Mouse (Mus musculus) forebrain, postnatal 0 days (tissue): ENCODE measurements around the gene Tnip1. TPM values are rescaled to one million over a fixed set of nuclear protein-coding genes. Genes with fewer than 3 reads are reported as not detected.

Experiments
- ATAC-seq: fragments of 200-750 bp; cut with Nextera tagmentation; 2 replicates; pipeline ENCODE4 v1.8.0; 2017; ENCODE audit warnings: mild to moderate bottlenecking, moderate library complexity
- DNase-seq: peaks from one replicate; pipeline ENCODE4 v3.0.0-alpha.2; 2015
- H3K27ac ChIP-seq: fragments of 300-500 bp; sonication (generic); 2 replicates; pipeline ENCODE4 v1.5.1; 2014; ENCODE audit warnings: low read depth, mild to moderate bottlenecking, antibody characterized with exemption, low read length, moderate library complexity, mixed read lengths
- H3K27me3 ChIP-seq: fragments of 300-500 bp; sonication (generic); 2 replicates; pipeline ENCODE4 v1.6.1; 2014; ENCODE audit warnings: mild to moderate bottlenecking, low read length, mixed read lengths; ENCODE audit not compliant: insufficient read depth
- H3K36me3 ChIP-seq: fragments of 300-500 bp; sonication (generic); 2 replicates; pipeline ENCODE4 v1.6.1; 2014; ENCODE audit warnings: mild to moderate bottlenecking, moderate library complexity; ENCODE audit not compliant: insufficient read depth
- H3K4me1 ChIP-seq: fragments of 300-500 bp; sonication (generic); 2 replicates; pipeline ENCODE4 v1.6.1; 2014; ENCODE audit warnings: antibody characterized with exemption; ENCODE audit not compliant: insufficient read depth
- H3K4me2 ChIP-seq: fragments of 300-500 bp; sonication (generic); 2 replicates; pipeline ENCODE4 v1.6.1; 2014; ENCODE audit warnings: low read depth, mild to moderate bottlenecking, moderate library complexity
- H3K4me3 ChIP-seq: fragments of 300-500 bp; sonication (generic); 2 replicates; pipeline ENCODE4 v1.5.1; 2014; ENCODE audit warnings: low read depth, low read length, mixed read lengths
- H3K9ac ChIP-seq: fragments of 300-500 bp; sonication (generic); 2 replicates; pipeline ENCODE4 v1.6.1; 2014; ENCODE audit warnings: mild to moderate bottlenecking
- H3K9me3 ChIP-seq: fragments of 300-500 bp; sonication (generic); 2 replicates; pipeline ENCODE4 v1.6.1; 2016; ENCODE audit warnings: low read length
- CTCF ChIP-seq: sonication (generic); IDR thresholded peaks from 2 replicates; pipeline ENCODE4 v1.5.1; 2016; ENCODE audit warnings: antibody characterized with exemption, control low read depth, low read depth
- WGBS: fragments of 180-500 bp; shearing (Covaris S2); extraction: QIAGEN DNeasy Blood & Tissue Kit; methylation state at CpG from one replicate; pipeline ENCODE4 v1.1.7; 2014; 5-methylcytosine and 5-hydroxymethylcytosine counted together
- polyA plus RNA-seq: library from polyadenylated mRNA; unstranded; fragments of >200 nt; fragmentation: Nextera tagmentation; extraction: Ambion mirVana; gene quantifications from 2 replicates; pipeline ENCODE4 v1.2.1, GENCODE M21; 2015
- total RNA-seq: library from RNA; depleted of rRNA; stranded (reverse); fragments of >200 nt; gene quantifications from 2 replicates; pipeline ENCODE4 v1.2.3, GENCODE M21; 2014

Tnip1 gene
- total and polyA plus RNA-seq, 2 experiments from 2014 or later: 14.9 to 16.6 TPM

- Histone ChIP-seq H3K4me1 (no peaks in the 10 kb centered on the region), H3K9ac (no peak overlapping the region), H3K36me3 (peaks cover 34% of the 10 kb centered on the region), H3K4me3 (no peak overlapping the region), H3K27ac (no peak overlapping the region), H3K27me3 (no peaks in the 10 kb centered on the region), H3K9me3 (no peaks in the 10 kb centered on the region), H3K4me2 (no peak overlapping the region)
- TF ChIP-seq CTCF: peak; percentile 26; the same call in 1 of the 2 replicates
- DNase-seq: no peak
- no peak for ATAC-seq
- 82% methylated on average over 6 of the region's 6 CpGs for WGBS
These were observed 19.8 kb upstream of the Tnip1 start for GRCm38 (mm10) chr11:54982520-54982919.

GRCm38 (mm10) chr11:54981630-54982029, 18.9 kb upstream of the Tnip1 start:
- H3K36me3 ChIP-seq: peaks cover 34% of the 10 kb centered on the region
- DNase-seq: no peak
- H3K4me3 ChIP-seq: no peak overlapping the region
- no peak for ATAC-seq
- H3K9me3 ChIP-seq: no peaks in the 10 kb centered on the region
- WGBS: 95% methylated on average over 4 of the region's 4 CpGs
- no peaks in the 10 kb centered on the region for H3K4me1 ChIP-seq
- H3K27me3 ChIP-seq: no peaks in the 10 kb centered on the region
- no peak for TF ChIP-seq CTCF
- H3K4me2 ChIP-seq: no peak overlapping the region
- no peak overlapping the region for H3K27ac ChIP-seq
- no peak overlapping the region for H3K9ac ChIP-seq

- no peak for ATAC-seq
- Histone ChIP-seq H3K36me3 (peaks cover 19% of the 10 kb centered on the region), H3K4me2 (no peak overlapping the region), H3K27ac (no peak overlapping the region), H3K27me3 (no peaks in the 10 kb centered on the region), H3K4me1 (no peaks in the 10 kb centered on the region), H3K9me3 (no peaks in the 10 kb centered on the region), H3K4me3 (no peak overlapping the region), H3K9ac (no peak overlapping the region)
- TF ChIP-seq CTCF: no peak
- DNase-seq: no peak
- WGBS: 78% methylated on average over 6 of the region's 6 CpGs
These were observed 14.7 kb upstream of the Tnip1 start for GRCm38 (mm10) chr11:54977385-54977937.

GRCm38 (mm10) chr11:54976351-54976750, 13.6 kb upstream of the Tnip1 start:
- no peak for ATAC-seq
- Histone ChIP-seq H3K36me3 (peaks cover 9% of the 10 kb centered on the region), H3K27me3 (no peaks in the 10 kb centered on the region), H3K4me2 (no peak overlapping the region), H3K4me1 (no peaks in the 10 kb centered on the region), H3K27ac (no peak overlapping the region), H3K9ac (no peak overlapping the region), H3K4me3 (no peak overlapping the region), H3K9me3 (no peaks in the 10 kb centered on the region)
- TF ChIP-seq CTCF: no peak
- WGBS: 97% methylated on average over 2 of the region's 2 CpGs
- no peak for DNase-seq

- H3K9me3 ChIP-seq: no peaks in the 10 kb centered on the region
- DNase-seq (no peak), ATAC-seq (no peak)
- no peak overlapping the region for H3K4me2 ChIP-seq
- H3K4me3 ChIP-seq: no peak overlapping the region
- H3K4me1 ChIP-seq: no peaks in the 10 kb centered on the region
- H3K9ac ChIP-seq: no peak overlapping the region
- H3K27ac ChIP-seq: no peak overlapping the region
- no peak for TF ChIP-seq CTCF
- no peaks in the 10 kb centered on the region for H3K27me3 ChIP-seq
- WGBS: 95% methylated on average over 2 of the region's 2 CpGs
- peaks cover 6% of the 10 kb centered on the region; the same call in 1 of the 2 replicates for H3K36me3 ChIP-seq
These were observed 13.0 kb upstream of the Tnip1 start for GRCm38 (mm10) chr11:54975756-54976155.

- 85% methylated on average over 5 of the region's 5 CpGs for WGBS
- no peak overlapping the region for H3K27ac ChIP-seq
- H3K36me3 ChIP-seq: peaks cover 6% of the 10 kb centered on the region; the same call in 1 of the 2 replicates
- ATAC-seq (no peak), DNase-seq (no peak)
- H3K27me3 ChIP-seq: no peaks in the 10 kb centered on the region
- no peaks in the 10 kb centered on the region for H3K4me1 ChIP-seq
- H3K9ac ChIP-seq: no peak overlapping the region
- no peak overlapping the region for H3K4me2 ChIP-seq
- H3K4me3 ChIP-seq: no peak overlapping the region
- no peak for TF ChIP-seq CTCF
- no peaks in the 10 kb centered on the region for H3K9me3 ChIP-seq
These were observed 12.6 kb upstream of the Tnip1 start for GRCm38 (mm10) chr11:54975340-54975739.

- Histone ChIP-seq H3K27me3 (no peaks in the 10 kb centered on the region), H3K9me3 (no peaks in the 10 kb centered on the region), H3K9ac (no peak overlapping the region), H3K4me3 (no peak overlapping the region), H3K27ac (no peak overlapping the region), H3K36me3 (peaks cover 4% of the 10 kb centered on the region; the same call in 1 of the 2 replicates), H3K4me2 (no peak overlapping the region), H3K4me1 (no peaks in the 10 kb centered on the region)
- ATAC-seq (no peak), DNase-seq (no peak)
- 91% methylated on average over 4 of the region's 4 CpGs for WGBS
- TF ChIP-seq CTCF: no peak
These were observed 11.9 kb upstream of the Tnip1 start for GRCm38 (mm10) chr11:54974639-54975038.
